Mouse (Mus musculus) heart, adult 2 months (tissue): ENCODE data around the gene Pnldc1.

Experiments used
- CTCF ChIP-seq: fragments of 200-600 bp; IDR thresholded peaks from 2 replicates; pipeline ENCODE4 v1.8.1; 2022; ENCODE audit warnings: antibody characterized with exemption, mild to moderate bottlenecking, moderate library complexity
- EP300 ChIP-seq: fragments of 200-500 bp; IDR thresholded peaks from 2 replicates; pipeline ENCODE4 v1.6.1; 2011; ENCODE audit warnings: low read depth, low read length, control low read depth; ENCODE audit not compliant: insufficient read depth
- POLR2A ChIP-seq: fragments of 200-500 bp; IDR thresholded peaks from 2 replicates; pipeline ENCODE4 v1.6.1; 2011; ENCODE audit warnings: mild to moderate bottlenecking, low read depth, low read length, control low read depth; ENCODE audit not compliant: insufficient read depth

DNA sequence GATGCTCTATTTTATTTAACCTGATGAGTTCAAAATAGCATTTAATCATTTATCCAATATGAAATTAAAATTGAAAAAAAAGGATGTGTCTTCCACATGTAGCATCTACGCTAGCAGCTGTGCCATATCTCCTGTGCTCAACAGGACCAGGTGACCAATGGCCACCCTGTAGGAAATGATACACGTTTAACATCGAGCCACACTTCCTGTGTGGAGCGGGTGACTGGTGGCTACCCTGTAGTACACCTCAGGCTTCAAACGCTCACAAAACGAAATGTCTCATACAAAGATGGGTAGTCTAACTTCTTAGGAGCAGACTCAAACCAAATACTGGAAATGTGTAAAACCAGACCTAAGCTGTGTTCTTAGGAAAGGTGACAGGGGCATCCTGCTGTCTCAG, 66.2 kb downstream of the Pnldc1 start:
- TF ChIP-seq CTCF = no peak
- TF ChIP-seq POLR2A = no peak
- TF ChIP-seq EP300 = no peak
